Mouse (Mus musculus): ENCODE measurements around the gene Mamld1. TPM values are rescaled to one million over a fixed set of nuclear protein-coding genes. Genes with fewer than 3 reads are reported as not detected.

The Mamld1 gene
- 0.10 and 0.16 TPM in 2 replicates for polyA plus RNA-seq (2012; ENCODE audit: low replicate concordance)

DNA sequence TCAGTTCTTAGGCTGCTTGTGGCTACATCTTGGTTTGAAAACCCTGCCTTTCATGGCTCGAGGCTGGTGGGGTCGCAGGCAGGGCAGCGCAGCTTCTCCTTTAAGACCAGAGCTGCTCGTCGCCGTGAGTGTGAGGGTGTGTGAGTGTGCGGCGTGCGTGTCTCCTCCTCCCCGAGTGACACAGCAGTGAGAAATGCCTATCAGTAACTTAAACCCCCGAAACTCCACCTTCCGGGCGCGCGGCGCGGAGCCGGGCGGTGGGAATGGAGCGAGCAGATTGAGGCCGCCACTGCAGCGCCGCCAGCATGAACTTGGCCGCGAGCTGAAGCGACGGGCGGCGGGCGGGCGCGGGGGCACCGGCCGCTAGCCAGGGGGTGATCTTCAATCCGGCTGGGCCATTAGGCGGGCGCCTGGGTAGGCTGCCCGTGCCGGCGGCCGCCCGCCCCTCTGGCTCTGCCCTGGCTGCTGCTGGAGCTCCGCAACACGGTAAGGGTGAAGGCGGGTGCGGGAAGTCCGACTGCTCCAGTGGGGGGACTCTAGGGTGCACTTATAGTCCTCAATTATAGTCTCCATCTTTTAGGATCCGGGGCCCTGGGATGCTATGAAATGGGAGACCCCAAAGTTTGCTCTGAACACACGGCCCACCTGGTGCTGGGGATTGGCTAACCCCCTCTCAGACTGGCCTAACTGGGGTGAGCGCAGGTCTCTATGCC is at the start of gene Mamld1:
Gene Mamld1, plus strand, starts transcription at position 393 of the 713 bp plus-strand sequence.

Other genes with a start within 250 kb of the Mamld1 start
- gene Mtm1, start 160.5 kb downstream of the Mamld1 start, polyA plus RNA-seq (2012; ENCODE audit: low replicate concordance) = 0.59 and 0.93 TPM in 2 replicates

Measured in hematopoietic multipotent progenitor cell, adult 10-12 weeks (in vitro differentiated cells).